In the genomic region with DNA sequence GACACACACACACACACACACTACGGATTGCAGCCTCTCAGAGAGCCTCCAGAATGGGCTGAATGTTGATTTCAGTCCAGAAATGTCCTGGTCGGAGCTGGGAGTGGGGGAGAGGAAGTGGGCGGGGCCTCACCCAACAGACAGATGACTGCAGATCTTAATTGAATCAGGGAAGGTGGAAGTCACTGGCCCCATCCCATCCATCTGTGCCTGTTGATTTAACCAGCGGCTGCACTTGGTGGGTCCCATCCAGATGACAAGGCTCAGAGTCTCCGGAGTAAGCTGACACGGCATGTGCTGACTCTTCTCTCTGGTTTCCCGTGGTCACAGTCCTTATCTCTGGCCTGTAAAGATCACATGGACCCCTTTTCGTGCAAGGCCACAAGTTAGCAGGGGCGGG, we compare ENCODE assay signal across 8 mouse cellular contexts. TPM values are rescaled to one million over a fixed set of nuclear protein-coding genes. Genes with fewer than 3 reads are reported as not detected.
DNase-seq lines count a peak whose midpoint lies in the region; ATAC-seq and TF ChIP-seq lines count a peak whose summit lies in the region.

No protein-coding gene starts in this region.

- no peaks in the 10 kb centered on the region for H3K27me3 ChIP-seq in neural tube, embryonic 11.5 days (ENCODE audit: control insufficient read depth, insufficient read depth, low read length)
- H3K27me3 ChIP-seq in forebrain, postnatal 0 days (ENCODE audit: insufficient read depth, low read length), result no peaks in the 10 kb centered on the region

- H3K36me3 ChIP-seq in neural tube, embryonic 11.5 days (ENCODE audit: control insufficient read depth, insufficient read depth, low read length), result no peaks in the 10 kb centered on the region
- H3K36me3 ChIP-seq in forebrain, postnatal 0 days (ENCODE audit: insufficient read depth), result no peaks in the 10 kb centered on the region

- H3K9ac ChIP-seq in neural tube, embryonic 11.5 days (ENCODE audit: low read length), result no peak overlapping the region; the same call in 1 of the 2 replicates
- no peak overlapping the region for H3K9ac ChIP-seq in forebrain, postnatal 0 days

- ATAC-seq in neural tube, embryonic 11.5 days (ENCODE audit: insufficient read depth, low FRiP score, low TSS enrichment), result no peak
- ATAC-seq in forebrain, postnatal 0 days, result no peak

- H3K9me3 ChIP-seq in neural tube, embryonic 11.5 days (ENCODE audit: control insufficient read depth, low read length), result no peaks in the 10 kb centered on the region
- H3K9me3 ChIP-seq in forebrain, postnatal 0 days (ENCODE audit: low read length), result no peaks in the 10 kb centered on the region

- peak overlapping the region; percentile 59 for H3K4me3 ChIP-seq in bone marrow macrophage, adult 2 months (ENCODE audit: insufficient read depth, low read length)
- no peak overlapping the region for H3K4me3 ChIP-seq in neural tube, embryonic 11.5 days (ENCODE audit: low read depth, low read length)
- H3K4me3 ChIP-seq in forebrain, postnatal 0 days (ENCODE audit: low read depth, low read length), result no peak overlapping the region

- 32% methylated on average over 9 of the region's 9 CpGs for WGBS in neural tube, embryonic 11.5 days
- WGBS in forebrain, postnatal 0 days, result 50% methylated on average over 9 of the region's 9 CpGs

- no peak for TF ChIP-seq POLR2A in bone marrow macrophage, adult 2 months (IDR thresholded peaks at IDR 0.05; ENCODE audit: borderline replicate concordance, low read depth, low read length)

- DNase-seq in cerebellum, postnatal 10 days, result peak; percentile 58 to 64
- DNase-seq in cerebellum, postnatal 36 days, result no peak
- peak; percentile 54 for DNase-seq in heart, postnatal 4 days
- peak; percentile 85 for DNase-seq in liver
- peak; percentile 48 for DNase-seq in neural tube, embryonic 11.5 days (ENCODE audit: low spot score)
- no peak for DNase-seq in layer of hippocampus, postnatal 10 days (ENCODE audit: low spot score in 2 of 2)
- no peak for DNase-seq in forebrain, postnatal 0 days

- no peak for TF ChIP-seq CTCF in bone marrow macrophage, adult 2 months (IDR thresholded peaks at IDR 0.05; ENCODE audit: low read depth, low read length)
- no peak for TF ChIP-seq CTCF in forebrain, postnatal 0 days (IDR thresholded peaks at IDR 0.05; ENCODE audit: low read depth)

- H3K27ac ChIP-seq in bone marrow macrophage, adult 2 months (ENCODE audit: insufficient read depth, low read depth, low read length), result peak overlapping the region; percentile 34
- no peak overlapping the region for H3K27ac ChIP-seq in neural tube, embryonic 11.5 days (ENCODE audit: low read depth, low read length)
- no peak overlapping the region for H3K27ac ChIP-seq in forebrain, postnatal 0 days (ENCODE audit: low read depth, low read length)

- no peak overlapping the region for H3K4me2 ChIP-seq in neural tube, embryonic 11.5 days (ENCODE audit: low read depth)
- no peak overlapping the region for H3K4me2 ChIP-seq in forebrain, postnatal 0 days (ENCODE audit: low read depth)

- H3K4me1 ChIP-seq in bone marrow macrophage, adult 2 months (ENCODE audit: control insufficient read depth, insufficient read depth, low read length), result peaks cover 47% of the 10 kb centered on the region
- H3K4me1 ChIP-seq in neural tube, embryonic 11.5 days (ENCODE audit: control insufficient read depth, insufficient read depth, low read length), result peaks cover 3% of the 10 kb centered on the region
- H3K4me1 ChIP-seq in forebrain, postnatal 0 days (ENCODE audit: insufficient read depth), result no peaks in the 10 kb centered on the region

RNA-seq across cellular contexts. Expression of a gene that starts 15.9 kb away (rescaled TPM):
- 110 and 112 TPM in 2 replicates for polyA plus RNA-seq in bone marrow macrophage, adult 2 months (2012; ENCODE audit: insufficient read depth, insufficient read length, missing spikeins)
- total RNA-seq in heart, postnatal 4 days (2021), result 10 to 100 TPM in 1 of 2 experiments, 1 to 10 TPM in 1; 8.6 to 10.5 TPM
- 20.0 and 20.3 TPM in 2 replicates for polyA plus RNA-seq in neural tube, embryonic 11.5 days (2014; fragmentation: Nextera tagmentation; extraction: Ambion mirVana)
- total RNA-seq in layer of hippocampus, postnatal 10 days (2021), result 10 to 100 TPM; 66.3 to 68.3 TPM
- total RNA-seq in forebrain, postnatal 0 days (2014; rRNA removed), result 37.2 TPM in 2 replicates
- polyA plus RNA-seq in forebrain, postnatal 0 days (2015; fragmentation: Nextera tagmentation; extraction: Ambion mirVana), result 40.8 and 57.6 TPM in 2 replicates

RNA-seq across cellular contexts. Expression of a gene that starts 20.0 kb away (rescaled TPM):
- polyA plus RNA-seq in bone marrow macrophage, adult 2 months (2012; ENCODE audit: insufficient read depth, insufficient read length, missing spikeins), result 50.7 and 51.4 TPM in 2 replicates
- 10 to 100 TPM; 68.6 to 80.3 TPM for total RNA-seq in heart, postnatal 4 days (2021)
- 46.3 and 46.7 TPM in 2 replicates for polyA plus RNA-seq in neural tube, embryonic 11.5 days (2014; fragmentation: Nextera tagmentation; extraction: Ambion mirVana)
- total RNA-seq in layer of hippocampus, postnatal 10 days (2021), result 100 to 1,000 TPM in 1 of 2 experiments, 10 to 100 TPM in 1; 96.6 to 101 TPM
- 83.5 and 95.9 TPM in 2 replicates for total RNA-seq in forebrain, postnatal 0 days (2014; rRNA removed)
- polyA plus RNA-seq in forebrain, postnatal 0 days (2015; fragmentation: Nextera tagmentation; extraction: Ambion mirVana), result 75.9 and 76.4 TPM in 2 replicates

Comparison
In these comparisons a context has a peak if more than half of its experiments do, and no peak if none do; other contexts are left out.
1. DNase-seq: peak in cerebellum, postnatal 10 days (2 of 2), heart, postnatal 4 days (single experiment), liver (single experiment) and neural tube, embryonic 11.5 days (single experiment); none in cerebellum, postnatal 36 days (0 of 2), layer of hippocampus, postnatal 10 days (0 of 2) and forebrain, postnatal 0 days (single experiment).